Mouse (Mus musculus) neural tube, embryonic 11.5 days (tissue): Measurements from ENCODE around the gene Mbd4. TPM values are rescaled to one million over a fixed set of nuclear protein-coding genes. Genes with fewer than 3 reads are reported as not detected.

Source experiments
- ATAC-seq: fragments of 200-750 bp; cut with Nextera tagmentation; 2 replicates; pipeline ENCODE4 v1.8.0; 2017; ENCODE audit warnings: moderate number of reproducible peaks, mild to moderate bottlenecking, moderate TSS enrichment, moderate library complexity; ENCODE audit not compliant: insufficient read depth, low FRiP score, low TSS enrichment
- DNase-seq: peaks from one replicate; pipeline ENCODE4 v3.0.0-alpha.2; 2015; ENCODE audit warnings: low spot score
- H3K27ac ChIP-seq: fragments of 300-500 bp; sonication (generic); 2 replicates; pipeline ENCODE4 v1.5.1; 2014; ENCODE audit warnings: low read depth, mild to moderate bottlenecking, low read length
- H3K27me3 ChIP-seq: fragments of 300-500 bp; sonication (generic); 2 replicates; pipeline ENCODE4 v1.6.1; 2014; ENCODE audit warnings: mild to moderate bottlenecking, low read length, mixed read lengths; ENCODE audit not compliant: control insufficient read depth, insufficient read depth
- H3K36me3 ChIP-seq: fragments of 300-500 bp; sonication (generic); 2 replicates; pipeline ENCODE4 v1.6.1; 2014; ENCODE audit warnings: mild to moderate bottlenecking, low read length, moderate library complexity, mixed read lengths; ENCODE audit not compliant: control insufficient read depth, insufficient read depth
- H3K4me1 ChIP-seq: fragments of 300-500 bp; sonication (generic); 2 replicates; pipeline ENCODE4 v1.6.1; 2014; ENCODE audit warnings: low read length, mixed read lengths; ENCODE audit not compliant: control insufficient read depth, insufficient read depth
- H3K4me2 ChIP-seq: fragments of 300-500 bp; sonication (generic); 2 replicates; pipeline ENCODE4 v1.6.1; 2014; ENCODE audit warnings: low read depth, mild to moderate bottlenecking, moderate library complexity
- H3K4me3 ChIP-seq: fragments of 300-500 bp; sonication (generic); 2 replicates; pipeline ENCODE4 v1.5.1; 2014; ENCODE audit warnings: low read depth, low read length
- H3K9ac ChIP-seq: fragments of 300-500 bp; sonication (generic); 2 replicates; pipeline ENCODE4 v1.6.1; 2014; ENCODE audit warnings: mild to moderate bottlenecking, low read length
- H3K9me3 ChIP-seq: fragments of 300-500 bp; sonication (generic); 2 replicates; pipeline ENCODE4 v1.6.1; 2016; ENCODE audit warnings: low read length; ENCODE audit not compliant: control insufficient read depth
- WGBS: fragments of 180-500 bp; shearing (Covaris S2); extraction: QIAGEN DNeasy Blood & Tissue Kit; methylation state at CpG from one replicate; pipeline ENCODE4 v1.1.7; 2014; 5-methylcytosine and 5-hydroxymethylcytosine counted together
- polyA plus RNA-seq: library from polyadenylated mRNA; unstranded; fragments of >200 nt; fragmentation: Nextera tagmentation; extraction: Ambion mirVana; gene quantifications from 2 replicates; pipeline ENCODE4 v1.2.1, GENCODE M21; 2014

The Mbd4 gene
- polyA plus RNA-seq, 1 experiment from 2014 or later, result 19.7 TPM

DNA sequence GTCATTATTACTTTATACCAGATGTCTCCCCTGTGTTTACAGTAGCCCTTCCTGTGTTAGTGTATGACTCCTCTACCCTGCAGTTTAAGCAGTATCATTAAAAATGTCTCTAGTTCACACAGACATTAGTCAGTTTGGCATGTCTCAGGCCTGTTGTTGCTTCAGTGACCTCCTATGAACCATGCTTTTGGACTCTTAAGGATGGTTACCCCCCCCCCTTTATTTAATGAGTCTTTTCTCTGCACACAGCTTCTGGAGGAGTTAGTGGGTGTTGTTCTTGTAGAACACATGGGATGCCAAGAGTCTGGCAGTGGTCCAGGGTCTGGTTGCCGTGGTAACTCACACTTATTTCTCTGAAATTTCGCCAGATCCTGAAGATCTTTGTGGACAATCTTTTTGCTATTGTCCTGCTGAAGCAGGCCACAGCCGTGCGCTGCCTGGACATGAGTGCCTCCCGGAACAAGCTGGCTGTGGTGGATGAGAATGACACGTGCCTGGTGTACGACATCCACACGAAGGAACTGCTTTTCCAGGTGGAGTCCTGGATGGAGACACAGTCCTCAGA is 38.4 kb upstream of the Mbd4 start:
- WGBS, result 67% methylated on average over 8 of the region's 8 CpGs
- Histone ChIP-seq H3K27me3 (no peaks in the 10 kb centered on the region), H3K36me3 (no peaks in the 10 kb centered on the region; the same call in 1 of the 2 replicates), H3K9me3 (no peaks in the 10 kb centered on the region), H3K9ac (no peak overlapping the region; the same call in 1 of the 2 replicates), H3K4me3 (no peak overlapping the region), H3K27ac (no peak overlapping the region), H3K4me2 (no peak overlapping the region), H3K4me1 (no peaks in the 10 kb centered on the region; the same call in 1 of the 2 replicates)
- peak; percentile 60 for DNase-seq
- ATAC-seq, result peak; percentile 20; the same call in 1 of the 2 replicates

DNA sequence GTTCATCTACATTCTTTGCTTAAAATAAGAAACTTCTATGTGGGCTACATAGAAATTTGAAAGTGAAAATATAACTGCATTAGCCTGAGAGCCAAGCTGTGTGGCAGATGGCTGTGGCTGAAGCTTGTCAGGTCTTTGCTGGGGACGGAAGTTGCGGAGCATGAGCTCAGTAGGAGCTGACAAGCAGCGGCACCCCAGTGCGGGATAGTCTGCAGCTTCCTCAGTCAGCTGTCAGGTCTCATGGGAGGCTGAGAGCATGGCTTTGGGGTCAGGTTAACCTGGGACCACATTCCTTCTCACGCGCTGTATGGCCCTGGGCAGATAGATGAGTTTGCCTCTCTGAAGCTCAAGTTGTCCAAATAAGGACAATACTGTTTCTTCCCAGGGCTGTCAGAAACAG is 37.9 kb upstream of the Mbd4 start:
- Histone ChIP-seq H3K9ac (no peak overlapping the region), H3K9me3 (no peaks in the 10 kb centered on the region), H3K4me3 (no peak overlapping the region), H3K27me3 (no peaks in the 10 kb centered on the region), H3K27ac (no peak overlapping the region), H3K4me2 (no peak overlapping the region), H3K4me1 (no peaks in the 10 kb centered on the region; the same call in 1 of the 2 replicates), H3K36me3 (no peaks in the 10 kb centered on the region; the same call in 1 of the 2 replicates)
- ATAC-seq (no peak), DNase-seq (no peak)
- WGBS, result 81% methylated on average over 6 of the region's 6 CpGs

DNA sequence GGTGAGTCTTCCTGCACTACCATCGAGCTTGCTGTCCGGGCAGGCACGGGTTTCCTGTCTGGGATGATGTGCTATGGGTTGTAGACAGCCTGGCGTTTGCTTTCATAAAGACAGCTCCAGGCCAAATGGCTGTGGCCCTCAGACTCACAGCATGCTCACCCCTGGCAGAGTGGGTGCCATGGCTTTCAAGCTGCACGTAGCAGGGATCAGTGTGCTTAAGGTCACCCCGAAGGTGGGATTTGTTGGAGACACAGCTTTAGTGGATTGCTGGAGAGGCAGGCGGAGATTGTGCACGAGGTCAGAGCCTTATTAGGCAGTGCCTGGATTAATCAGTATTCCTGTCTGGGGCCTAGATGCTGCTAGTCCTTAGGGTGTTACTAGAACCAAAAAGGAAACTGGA is 37.4 kb upstream of the Mbd4 start:
- 87% methylated on average over 8 of the region's 8 CpGs for WGBS
- Histone ChIP-seq H3K36me3 (peaks cover 2% of the 10 kb centered on the region; the same call in 1 of the 2 replicates), H3K27me3 (no peaks in the 10 kb centered on the region), H3K9ac (0 out of 2 replicates have a peak overlapping the region, but pooled peaks have one; percentile 7), H3K4me3 (no peak overlapping the region), H3K4me1 (no peaks in the 10 kb centered on the region; the same call in 1 of the 2 replicates), H3K4me2 (no peak overlapping the region), H3K27ac (no peak overlapping the region), H3K9me3 (no peaks in the 10 kb centered on the region)
- DNase-seq, result no peak
- ATAC-seq, result no peak

DNA sequence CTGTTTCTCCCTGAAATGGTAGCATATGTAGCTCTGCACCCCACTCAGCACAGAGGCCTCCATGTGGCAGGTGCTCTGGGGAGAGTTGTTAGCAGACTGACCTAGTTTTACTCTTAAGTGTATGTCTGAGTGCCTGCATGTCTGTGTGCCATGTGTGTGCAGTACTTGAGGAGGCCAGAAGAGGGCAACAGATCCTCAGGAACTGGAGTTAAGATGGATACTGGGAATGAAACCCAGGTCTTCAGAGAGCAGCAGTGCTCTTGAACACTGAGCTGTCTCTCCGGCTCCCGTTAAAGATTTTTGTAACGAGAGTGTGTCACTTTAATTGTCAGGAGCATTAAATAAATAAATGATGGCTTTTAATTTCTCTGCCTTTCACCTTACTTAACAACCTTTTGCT is 35.1 kb upstream of the Mbd4 start:
- peaks cover 3% of the 10 kb centered on the region for H3K36me3 ChIP-seq

DNA sequence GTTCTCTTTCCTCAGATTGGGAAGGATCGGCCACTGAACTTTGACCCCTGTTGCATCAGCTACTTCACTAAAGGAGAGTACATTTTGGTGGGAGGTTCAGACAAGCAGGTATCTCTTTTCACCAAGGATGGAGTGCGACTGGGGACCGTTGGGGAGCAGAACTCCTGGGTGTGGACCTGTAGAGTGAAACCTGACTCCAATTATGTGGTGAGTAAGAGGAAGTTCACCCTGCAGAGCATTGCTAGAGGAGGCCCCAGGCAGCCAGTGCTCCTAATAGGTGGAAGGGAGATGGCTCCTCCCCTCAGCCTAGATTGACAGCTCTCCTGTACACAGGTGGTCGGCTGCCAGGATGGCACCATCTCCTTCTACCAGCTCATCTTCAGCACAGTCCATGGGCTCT is 33.7 kb upstream of the Mbd4 start:
- Histone ChIP-seq H3K36me3 (peaks cover 3% of the 10 kb centered on the region), H3K27me3 (no peaks in the 10 kb centered on the region), H3K4me3 (no peak overlapping the region), H3K9ac (no peak overlapping the region), H3K4me1 (no peaks in the 10 kb centered on the region; the same call in 1 of the 2 replicates), H3K27ac (no peak overlapping the region), H3K9me3 (no peaks in the 10 kb centered on the region), H3K4me2 (no peak overlapping the region)
- 65% methylated on average over 4 of the region's 4 CpGs for WGBS
- DNase-seq (no peak), ATAC-seq (no peak)

More for the DNA sequence above, 35.1 kb upstream of the Mbd4 start:
- H3K27me3 ChIP-seq, result no peaks in the 10 kb centered on the region
- 97% methylated on average over 3 of the region's 3 CpGs for WGBS
- ATAC-seq (no peak), DNase-seq (no peak)
- no peak overlapping the region for H3K4me3 ChIP-seq
- H3K9ac ChIP-seq, result no peak overlapping the region
- H3K27ac ChIP-seq, result no peak overlapping the region
- H3K9me3 ChIP-seq, result no peaks in the 10 kb centered on the region
- H3K4me1 ChIP-seq, result no peaks in the 10 kb centered on the region; the same call in 1 of the 2 replicates
- no peak overlapping the region for H3K4me2 ChIP-seq

DNA sequence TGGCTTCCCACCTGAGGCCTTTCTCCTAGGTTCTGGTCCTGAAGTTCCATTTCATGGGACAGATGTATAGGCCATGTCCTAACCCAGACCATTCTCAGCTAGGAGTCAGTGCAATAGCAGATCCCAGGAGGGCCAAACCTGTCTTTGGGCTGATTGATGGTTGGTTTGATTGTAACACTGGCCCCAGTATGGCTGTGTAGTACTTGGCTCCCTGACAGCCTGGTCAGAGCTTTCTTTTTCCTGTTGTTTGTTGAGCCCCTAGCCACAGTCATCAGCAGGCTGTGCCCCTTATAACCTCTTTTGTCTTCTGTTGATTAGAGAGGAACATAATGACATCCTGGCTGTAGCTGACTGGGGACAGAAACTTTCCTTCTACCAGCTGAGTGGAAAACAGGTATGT is 30.8 kb upstream of the Mbd4 start:
- ATAC-seq (no peak), DNase-seq (no peak)
- H3K36me3 ChIP-seq, result peaks cover 3% of the 10 kb centered on the region
- no peaks in the 10 kb centered on the region for H3K4me1 ChIP-seq
- no peak overlapping the region for H3K4me2 ChIP-seq
- H3K27ac ChIP-seq, result no peak overlapping the region
- no peaks in the 10 kb centered on the region for H3K9me3 ChIP-seq
- H3K4me3 ChIP-seq, result no peak overlapping the region
- H3K9ac ChIP-seq, result no peak overlapping the region
- H3K27me3 ChIP-seq, result no peaks in the 10 kb centered on the region

DNA sequence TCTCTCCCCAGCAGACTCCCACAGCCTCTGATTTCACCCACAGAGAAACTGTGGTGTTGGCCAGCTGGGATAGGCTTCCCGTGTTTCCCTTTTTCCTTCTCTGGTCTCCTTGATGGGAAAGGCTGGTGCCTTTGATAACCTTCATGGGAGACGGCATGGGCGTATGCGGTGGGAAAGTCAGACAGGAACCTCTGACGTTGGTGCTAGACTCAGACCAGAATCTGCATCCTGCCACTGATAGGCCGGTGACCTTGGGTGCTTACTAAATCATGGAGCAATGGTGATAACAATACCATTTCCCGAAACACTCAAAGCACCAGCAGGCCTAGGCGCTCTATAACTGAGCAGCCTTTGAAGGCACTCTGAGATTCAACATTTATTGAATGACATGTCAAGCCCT is 27.6 kb upstream of the Mbd4 start:
- no peaks in the 10 kb centered on the region for H3K27me3 ChIP-seq
- no peak overlapping the region for H3K27ac ChIP-seq
- H3K9me3 ChIP-seq, result no peaks in the 10 kb centered on the region
- no peak overlapping the region for H3K9ac ChIP-seq
- H3K36me3 ChIP-seq, result peaks cover 4% of the 10 kb centered on the region
- 87% methylated on average over 8 of the region's 8 CpGs for WGBS
- no peak for ATAC-seq
- H3K4me1 ChIP-seq, result no peaks in the 10 kb centered on the region
- no peak for DNase-seq
- no peak overlapping the region for H3K4me3 ChIP-seq
- no peak overlapping the region for H3K4me2 ChIP-seq

DNA sequence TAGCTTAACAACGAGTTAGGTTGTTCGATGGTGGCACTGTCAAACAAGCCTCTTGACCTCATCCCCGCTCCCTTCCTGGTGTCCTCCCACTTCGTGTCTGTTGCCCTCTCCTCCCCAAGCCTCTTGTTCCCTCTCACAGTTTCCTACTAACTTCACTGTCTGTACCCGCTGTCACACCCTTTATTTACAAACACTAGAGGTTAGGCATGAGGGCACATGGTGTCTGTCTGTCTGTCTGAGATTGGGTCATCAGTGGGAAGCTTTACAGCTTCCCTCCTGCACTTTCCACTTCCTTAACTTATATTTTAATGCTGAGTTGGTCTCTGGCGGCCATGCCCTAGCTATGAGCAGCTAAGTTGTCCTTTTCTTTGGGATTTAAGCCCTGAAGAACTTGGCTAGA is 26.6 kb upstream of the Mbd4 start:
- no peak overlapping the region for H3K9ac ChIP-seq
- DNase-seq (no peak), ATAC-seq (no peak)
- no peaks in the 10 kb centered on the region for H3K9me3 ChIP-seq
- no peak overlapping the region for H3K27ac ChIP-seq
- H3K27me3 ChIP-seq, result no peaks in the 10 kb centered on the region
- no peaks in the 10 kb centered on the region for H3K4me1 ChIP-seq
- H3K4me2 ChIP-seq, result no peak overlapping the region
- no peak overlapping the region for H3K4me3 ChIP-seq
- WGBS, result 91% methylated on average over 6 of the region's 6 CpGs
- H3K36me3 ChIP-seq, result 0 out of 2 replicates have a peak, but pooled peaks cover 2% of the 10 kb centered on the region

DNA sequence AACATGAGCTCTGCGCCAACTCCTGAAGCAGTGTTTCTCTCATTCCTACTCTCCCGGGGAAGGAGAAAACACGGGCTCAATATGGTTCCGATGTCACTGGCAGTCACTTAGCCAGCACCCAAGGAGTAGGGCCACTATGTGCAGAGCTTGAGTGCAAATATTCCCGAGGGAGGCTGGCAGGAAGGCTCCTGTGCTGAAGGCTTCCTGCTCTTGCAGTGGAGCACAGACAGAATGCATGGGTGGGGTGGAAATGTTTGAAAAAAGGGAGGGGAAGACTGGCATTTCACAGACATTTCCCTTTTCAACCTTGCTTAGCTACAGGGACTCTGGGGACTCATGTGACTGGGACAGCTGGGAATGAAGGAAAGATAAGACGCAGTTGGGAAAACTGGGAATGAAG is 25.5 kb upstream of the Mbd4 start:
- H3K27me3 ChIP-seq, result no peaks in the 10 kb centered on the region
- ATAC-seq (no peak), DNase-seq (no peak)
- H3K4me3 ChIP-seq, result no peak overlapping the region
- H3K9ac ChIP-seq, result no peak overlapping the region
- no peak overlapping the region for H3K27ac ChIP-seq
- H3K36me3 ChIP-seq, result 0 out of 2 replicates have a peak, but pooled peaks cover 2% of the 10 kb centered on the region
- no peaks in the 10 kb centered on the region for H3K4me1 ChIP-seq
- 85% methylated on average over 6 of the region's 6 CpGs for WGBS
- no peaks in the 10 kb centered on the region for H3K9me3 ChIP-seq
- H3K4me2 ChIP-seq, result no peak overlapping the region
